Mouse (Mus musculus) lung, postnatal 14 days (tissue): ENCODE measurements around the gene Dlg1.

Experiments
- DNase-seq: peaks from one replicate; pipeline ENCODE4 v3.0.0; 2021

Dlg1 gene

GRCm38 (mm10) chr16:31663379-31664286, at the start of gene Dlg1:
Gene Dlg1, plus strand, starts transcription at chr16:31663443.
- DNase-seq, result peak; percentile 83

DNA sequence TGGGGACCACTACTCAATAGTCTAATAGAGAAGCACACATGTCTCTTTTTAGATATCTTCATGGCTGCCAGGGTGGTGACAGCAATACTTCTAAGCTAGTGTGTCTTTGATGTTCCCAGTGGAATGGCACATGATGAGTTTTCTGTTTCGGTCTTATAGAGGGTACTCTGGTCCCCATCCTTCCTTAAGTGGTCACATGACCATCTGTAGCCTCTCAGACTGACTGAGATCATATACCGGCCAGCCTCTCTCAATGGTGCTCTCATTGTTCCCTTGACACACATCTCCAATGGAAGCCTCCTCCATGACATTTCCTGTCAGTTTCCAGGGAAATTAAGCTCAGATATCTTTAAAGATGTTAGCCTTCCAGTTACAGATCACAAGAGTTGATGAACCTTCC, 46.9 kb upstream of the Dlg1 start:
- DNase-seq, result no peak

GRCm38 (mm10) chr16:31617128-31617527, 46.1 kb upstream of the Dlg1 start:
- no peak for DNase-seq

DNA sequence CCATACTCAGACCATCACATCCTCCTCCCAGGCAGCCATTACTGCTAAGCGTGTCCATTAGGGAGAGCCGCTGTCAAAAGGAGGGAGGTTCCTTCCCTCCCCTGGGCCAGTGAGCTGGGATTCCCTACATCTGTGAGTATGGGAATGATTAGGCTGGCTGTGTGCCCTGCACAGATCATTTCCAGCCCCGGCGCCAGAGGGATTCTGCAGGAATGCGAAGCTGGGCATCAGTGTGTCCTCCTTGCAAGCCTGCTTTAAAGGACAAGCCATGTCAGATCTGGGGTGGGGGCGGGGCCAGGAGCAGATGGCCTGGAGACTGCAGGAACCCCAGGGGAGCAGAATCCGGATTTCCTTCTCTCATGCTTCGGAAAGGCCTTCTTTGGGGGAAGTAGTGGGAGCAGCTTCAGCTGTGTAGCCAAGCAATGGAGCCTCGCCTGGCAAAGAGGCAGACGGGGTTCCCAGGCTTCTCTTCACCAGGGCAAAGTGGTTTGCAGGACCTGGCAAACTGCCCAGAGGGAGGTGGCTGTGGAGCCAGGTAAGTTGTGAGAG, 45.3 kb upstream of the Dlg1 start:
- peak; percentile 57 for DNase-seq

GRCm38 (mm10) chr16:31618671-31619070, 44.6 kb upstream of the Dlg1 start:
- no peak for DNase-seq

GRCm38 (mm10) chr16:31619675-31620335, 43.4 kb upstream of the Dlg1 start:
- DNase-seq, result no peak

DNA sequence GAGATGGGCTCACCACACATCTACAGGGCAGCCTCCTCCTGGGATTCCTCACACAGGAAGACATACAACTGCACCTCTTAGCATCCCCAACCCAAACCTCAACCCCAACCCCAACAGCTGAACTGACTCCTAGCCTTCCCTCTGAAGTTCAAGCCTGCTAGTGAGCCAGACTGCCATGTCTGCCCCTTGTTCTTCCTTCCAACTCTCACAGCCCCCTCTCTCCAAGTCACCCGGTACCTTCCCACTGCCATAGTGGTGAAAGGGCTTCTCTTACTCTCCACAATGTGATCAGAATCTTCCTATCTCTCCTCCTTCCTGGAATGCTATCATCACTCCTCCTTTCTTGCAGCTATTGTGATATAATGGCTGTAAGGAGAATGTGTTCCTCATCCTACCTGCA, 40.9 kb upstream of the Dlg1 start:
- DNase-seq, result no peak

DNA sequence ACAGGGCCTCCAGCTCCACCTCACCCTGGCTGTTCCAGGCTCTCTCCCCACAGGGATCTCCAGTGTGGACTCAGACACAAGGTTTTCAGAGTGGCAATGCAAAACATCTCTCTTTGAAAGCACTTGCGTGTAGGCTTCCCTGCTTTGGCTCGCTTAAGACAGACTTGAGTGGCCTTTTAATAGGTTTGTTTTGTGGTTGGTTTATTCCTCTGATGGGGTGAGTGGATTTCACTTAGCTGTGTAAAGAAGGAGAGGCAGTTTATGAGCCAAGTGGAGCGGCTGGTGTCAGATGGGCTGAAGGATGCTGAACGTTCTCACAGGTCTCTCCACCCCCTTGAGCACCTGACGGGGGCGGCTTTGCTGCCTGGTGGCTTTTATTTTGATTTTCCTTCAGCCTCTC, 40.1 kb upstream of the Dlg1 start:
- DNase-seq, result no peak

- DNase-seq, result no peak
Measured at GRCm38 (mm10) chr16:31624749-31625148, 38.5 kb upstream of the Dlg1 start.

GRCm38 (mm10) chr16:31626331-31626730, 36.9 kb upstream of the Dlg1 start:
- DNase-seq, result no peak

DNA sequence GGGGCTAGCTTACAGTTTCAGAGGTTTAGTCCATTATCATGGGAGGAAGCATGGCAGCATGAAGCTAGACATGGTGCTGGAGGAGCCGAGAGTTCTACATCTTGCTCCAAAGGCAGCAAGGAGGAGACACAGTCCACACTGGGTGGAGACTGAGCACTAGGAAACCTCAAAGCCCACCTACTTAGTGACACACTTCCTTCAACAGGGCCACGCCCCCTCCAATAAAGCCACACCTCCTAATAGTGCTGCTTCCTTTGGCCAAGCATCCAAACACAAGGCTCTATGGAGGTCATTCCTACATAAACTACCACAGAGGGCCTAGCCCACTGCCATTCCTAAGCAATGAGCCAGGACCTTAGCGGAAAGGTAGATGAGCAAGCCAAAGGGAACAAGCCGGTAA, 32.9 kb upstream of the Dlg1 start:
- DNase-seq, result no peak

- no peak for DNase-seq
Measured at GRCm38 (mm10) chr16:31631046-31631445, 32.2 kb upstream of the Dlg1 start.

- DNase-seq, result no peak
Measured at GRCm38 (mm10) chr16:31634371-31634770, 28.9 kb upstream of the Dlg1 start.

GRCm38 (mm10) chr16:31638393-31638792, 24.9 kb upstream of the Dlg1 start:
- peak; percentile 37 for DNase-seq

- no peak for DNase-seq
Measured at GRCm38 (mm10) chr16:31639946-31640345, 23.3 kb upstream of the Dlg1 start.

GRCm38 (mm10) chr16:31641776-31642175, 21.5 kb upstream of the Dlg1 start:
- no peak for DNase-seq

GRCm38 (mm10) chr16:31647221-31647620, 16.0 kb upstream of the Dlg1 start:
- no peak for DNase-seq

DNA sequence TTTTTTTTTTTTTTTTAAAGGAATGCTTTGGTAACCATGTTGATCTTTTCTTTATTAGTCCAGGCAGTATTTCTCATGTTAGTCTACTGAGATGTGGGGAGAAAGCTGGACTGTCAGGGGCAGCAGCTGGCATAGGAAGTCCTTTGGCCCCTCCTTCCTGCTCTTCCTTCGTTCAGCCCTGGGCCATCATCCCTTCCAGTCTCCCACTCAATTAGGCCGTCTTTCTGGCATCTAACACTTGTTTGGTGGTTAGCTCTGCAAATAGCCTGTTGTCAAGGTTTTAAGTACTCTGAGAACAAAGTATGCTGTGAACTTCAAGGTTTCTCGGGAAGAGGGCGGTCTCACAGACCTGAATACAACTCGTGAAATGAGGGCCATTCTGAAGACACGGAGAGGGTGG, 12.5 kb upstream of the Dlg1 start:
- no peak for DNase-seq

DNA sequence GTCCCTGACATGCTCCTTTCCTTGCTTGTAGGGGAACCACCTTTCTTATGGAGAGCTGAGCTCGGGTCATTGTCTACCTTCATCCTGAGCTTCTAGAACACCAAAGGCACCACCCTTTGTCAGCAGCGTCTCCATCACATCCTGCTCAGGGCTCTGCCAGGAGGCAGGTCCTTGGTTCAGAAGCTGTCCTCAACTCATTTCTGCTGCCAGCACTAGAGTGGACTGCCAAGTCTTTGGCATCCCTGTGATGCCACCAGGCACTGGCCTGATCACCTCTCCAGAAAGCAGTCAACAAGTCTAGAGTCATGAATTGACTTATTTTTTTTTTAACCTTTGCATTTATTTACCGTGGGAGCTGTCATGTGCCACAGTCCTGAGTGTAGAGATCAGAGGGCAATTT, 11.7 kb upstream of the Dlg1 start:
- no peak for DNase-seq

GRCm38 (mm10) chr16:31652115-31652843, 11.0 kb upstream of the Dlg1 start:
- DNase-seq, result no peak

- DNase-seq, result no peak
Measured at GRCm38 (mm10) chr16:31653616-31654015, 9.6 kb upstream of the Dlg1 start.

GRCm38 (mm10) chr16:31654021-31654420, 9.2 kb upstream of the Dlg1 start:
- no peak for DNase-seq

GRCm38 (mm10) chr16:31655531-31655930, 7.7 kb upstream of the Dlg1 start:
- DNase-seq, result no peak
